Mouse (Mus musculus): Measurements from ENCODE around the gene Fads2. TPM values are rescaled to one million over a fixed set of nuclear protein-coding genes. Genes with fewer than 3 reads are reported as not detected.

The Fads2 gene
- polyA plus RNA-seq, 1 experiment from 2014 or later = 207 TPM

- H3K27ac ChIP-seq (replicated peaks) = no peak overlapping the region
- peaks cover 52% of the 10 kb centered on the region for H3K27me3 ChIP-seq (ENCODE audit: low read depth, poor library complexity, severe bottlenecking)
- H3K36me3 ChIP-seq = no peaks in the 10 kb centered on the region
- no peaks in the 10 kb centered on the region for H3K9me3 ChIP-seq (replicated peaks)
- no peak overlapping the region for H3K4me3 ChIP-seq
- peaks cover 27% of the 10 kb centered on the region for H3K4me1 ChIP-seq
- no peak for DNase-seq (ENCODE audit: low spot score)
These were observed 57.9 kb downstream of the Fads2 start for GRCm38 (mm10) chr19:10043643-10044042.

- DNase-seq (ENCODE audit: low spot score) = no peak
- WGBS = 80% methylated on average over 4 of the region's 4 CpGs
- Histone ChIP-seq H3K4me1 (peaks cover 27% of the 10 kb centered on the region), H3K9me3 (replicated peaks) (no peaks in the 10 kb centered on the region), H3K27ac (replicated peaks) (no peak overlapping the region), H3K36me3 (no peaks in the 10 kb centered on the region), H3K27me3 (ENCODE audit: low read depth, poor library complexity, severe bottlenecking) (peaks cover 54% of the 10 kb centered on the region), H3K4me3 (peak overlapping the region; percentile 76; the same call in 1 of the 2 replicates)
These were observed 58.7 kb downstream of the Fads2 start for GRCm38 (mm10) chr19:10042816-10043215.

GRCm38 (mm10) chr19:10042232-10042631, 59.3 kb downstream of the Fads2 start:
- peaks cover 27% of the 10 kb centered on the region for H3K4me1 ChIP-seq
- H3K4me3 ChIP-seq = peak overlapping the region; percentile 76
- H3K27ac ChIP-seq (replicated peaks) = peak overlapping the region; percentile 85; the same call in 1 of the 2 replicates
- no peaks in the 10 kb centered on the region for H3K36me3 ChIP-seq
- WGBS = 55% methylated on average over 6 of the region's 6 CpGs
- no peaks in the 10 kb centered on the region for H3K9me3 ChIP-seq (replicated peaks)
- H3K27me3 ChIP-seq (ENCODE audit: low read depth, poor library complexity, severe bottlenecking) = peaks cover 54% of the 10 kb centered on the region
- no peak for DNase-seq (ENCODE audit: low spot score)

GRCm38 (mm10) chr19:10041388-10042148, 60.0 kb downstream of the Fads2 start, which contains the start of gene Fads3:
TSS of gene Fads3 (plus strand) at chr19:10041569.
- peak within 1 kb of the TSS; percentile 85 for H3K27ac ChIP-seq (replicated peaks)
- peaks cover 54% of the 10 kb centered on the region for H3K27me3 ChIP-seq (ENCODE audit: low read depth, poor library complexity, severe bottlenecking)
- H3K4me3 ChIP-seq = peak within 1 kb of the TSS; percentile 76
- H3K36me3 ChIP-seq = no peaks in the 10 kb centered on the region
- under 1% methylated on average over 68 of the region's 69 CpGs for WGBS
- H3K4me1 ChIP-seq = peaks cover 27% of the 10 kb centered on the region
- DNase-seq (ENCODE audit: low spot score) = peak; percentile 81
- H3K9me3 ChIP-seq (replicated peaks) = no peaks in the 10 kb centered on the region

GRCm38 (mm10) chr19:10040866-10041387, 60.6 kb downstream of the Fads2 start:
- Histone ChIP-seq H3K4me3 (peak overlapping the region; percentile 76), H3K27me3 (ENCODE audit: low read depth, poor library complexity, severe bottlenecking) (peaks cover 54% of the 10 kb centered on the region), H3K36me3 (no peaks in the 10 kb centered on the region), H3K27ac (replicated peaks) (peak overlapping the region; percentile 85), H3K4me1 (peaks cover 27% of the 10 kb centered on the region), H3K9me3 (replicated peaks) (no peaks in the 10 kb centered on the region)
- DNase-seq (ENCODE audit: low spot score) = no peak
- 6% methylated on average over 19 of the region's 20 CpGs for WGBS

GRCm38 (mm10) chr19:10039615-10040014, 61.9 kb downstream of the Fads2 start:
- Histone ChIP-seq H3K27me3 (ENCODE audit: low read depth, poor library complexity, severe bottlenecking) (peaks cover 54% of the 10 kb centered on the region), H3K4me1 (peaks cover 32% of the 10 kb centered on the region), H3K9me3 (replicated peaks) (no peaks in the 10 kb centered on the region), H3K36me3 (no peaks in the 10 kb centered on the region), H3K4me3 (no peak overlapping the region), H3K27ac (replicated peaks) (no peak overlapping the region)
- no peak for DNase-seq (ENCODE audit: low spot score)
- 94% methylated on average over 2 of the region's 2 CpGs for WGBS

- DNase-seq (ENCODE audit: low spot score) = no peak
- Histone ChIP-seq H3K27ac (replicated peaks) (no peak overlapping the region), H3K27me3 (ENCODE audit: low read depth, poor library complexity, severe bottlenecking) (peaks cover 54% of the 10 kb centered on the region), H3K9me3 (replicated peaks) (no peaks in the 10 kb centered on the region), H3K4me3 (no peak overlapping the region), H3K36me3 (no peaks in the 10 kb centered on the region), H3K4me1 (peaks cover 39% of the 10 kb centered on the region)
- 30% methylated on average over 3 of the region's 3 CpGs for WGBS
These were observed 62.6 kb downstream of the Fads2 start for GRCm38 (mm10) chr19:10038910-10039309.

GRCm38 (mm10) chr19:10038364-10038763, 63.2 kb downstream of the Fads2 start:
- DNase-seq (ENCODE audit: low spot score) = no peak
- H3K9me3 ChIP-seq (replicated peaks) = no peaks in the 10 kb centered on the region
- no peaks in the 10 kb centered on the region for H3K36me3 ChIP-seq
- H3K27ac ChIP-seq (replicated peaks) = no peak overlapping the region
- H3K4me1 ChIP-seq = peaks cover 44% of the 10 kb centered on the region
- no peak overlapping the region for H3K4me3 ChIP-seq
- H3K27me3 ChIP-seq (ENCODE audit: low read depth, poor library complexity, severe bottlenecking) = peaks cover 48% of the 10 kb centered on the region
- 85% methylated on average over 3 of the region's 3 CpGs for WGBS

GRCm38 (mm10) chr19:10037534-10037933, 64.0 kb downstream of the Fads2 start:
- Histone ChIP-seq H3K27me3 (ENCODE audit: low read depth, poor library complexity, severe bottlenecking) (peaks cover 40% of the 10 kb centered on the region), H3K27ac (replicated peaks) (no peak overlapping the region), H3K36me3 (no peaks in the 10 kb centered on the region), H3K4me3 (no peak overlapping the region), H3K4me1 (peaks cover 43% of the 10 kb centered on the region), H3K9me3 (replicated peaks) (no peaks in the 10 kb centered on the region)
- DNase-seq (ENCODE audit: low spot score) = no peak
- 63% methylated on average over 2 of the region's 2 CpGs for WGBS

GRCm38 (mm10) chr19:10034785-10035447, 66.6 kb downstream of the Fads2 start:
- H3K9me3 ChIP-seq (replicated peaks) = no peaks in the 10 kb centered on the region
- no peak overlapping the region for H3K4me3 ChIP-seq
- DNase-seq (ENCODE audit: low spot score) = peak; percentile 83
- H3K36me3 ChIP-seq = no peaks in the 10 kb centered on the region
- peaks cover 24% of the 10 kb centered on the region for H3K4me1 ChIP-seq
- H3K27me3 ChIP-seq (ENCODE audit: low read depth, poor library complexity, severe bottlenecking) = peaks cover 21% of the 10 kb centered on the region
- peak overlapping the region; percentile 72 for H3K27ac ChIP-seq (replicated peaks)
- 63% methylated on average over 8 of the region's 8 CpGs for WGBS

- 80% methylated on average over 5 of the region's 5 CpGs for WGBS
- no peak for DNase-seq (ENCODE audit: low spot score)
These were observed 67.2 kb downstream of the Fads2 start for GRCm38 (mm10) chr19:10034356-10034755.

GRCm38 (mm10) chr19:10033211-10033973, 68.2 kb downstream of the Fads2 start:
- H3K4me3 ChIP-seq = no peak overlapping the region
- 0 out of 2 replicates have a peak overlapping the region, but pooled peaks have one; percentile 72 for H3K27ac ChIP-seq (replicated peaks)
- H3K9me3 ChIP-seq (replicated peaks) = no peaks in the 10 kb centered on the region
- peak; percentile 68 for DNase-seq (ENCODE audit: low spot score)
- H3K36me3 ChIP-seq = peaks cover under 1% of the 10 kb centered on the region; the same call in 1 of the 2 replicates
- WGBS = 39% methylated on average over 8 of the region's 8 CpGs
- H3K27me3 ChIP-seq (ENCODE audit: low read depth, poor library complexity, severe bottlenecking) = peaks cover 6% of the 10 kb centered on the region; the same call in 1 of the 2 replicates
- H3K4me1 ChIP-seq = peaks cover 19% of the 10 kb centered on the region

More at GRCm38 (mm10) chr19:10034356-10034755, 67.2 kb downstream of the Fads2 start:
- Histone ChIP-seq H3K9me3 (replicated peaks) (no peaks in the 10 kb centered on the region), H3K4me1 (peaks cover 24% of the 10 kb centered on the region), H3K27me3 (ENCODE audit: low read depth, poor library complexity, severe bottlenecking) (peaks cover 15% of the 10 kb centered on the region), H3K27ac (replicated peaks) (peak overlapping the region; percentile 72), H3K36me3 (no peaks in the 10 kb centered on the region), H3K4me3 (no peak overlapping the region; the same call in 1 of the 2 replicates)

Measured in midbrain, embryonic 10.5 days (tissue).